Mouse (Mus musculus) myocyte (in vitro differentiated cells): ENCODE results near the gene Ldlrad3. TPM values are rescaled to one million over a fixed set of nuclear protein-coding genes. Genes with fewer than 3 reads are reported as not detected.
A peak's percentile ranks its signal among the peaks of the same experiment; 100 is the strongest.

Experiments
- H3K27me3 ChIP-seq: one replicate; pipeline ENCODE4 v1.6.1; 2011; ENCODE audit not compliant: control insufficient read depth, insufficient read depth, insufficient read length
- H3K36me3 ChIP-seq: one replicate; pipeline ENCODE4 v1.6.1; 2011; ENCODE audit not compliant: control insufficient read depth, insufficient read depth
- H3K4me2 ChIP-seq: one replicate; pipeline ENCODE4 v1.6.1; 2011; ENCODE audit warnings: low read depth, control low read depth
- H3K4me3 ChIP-seq: one replicate; pipeline ENCODE4 v1.5.1; 2011; ENCODE audit warnings: mild to moderate bottlenecking, control low read depth, moderate library complexity
- H3K79me2 ChIP-seq: one replicate; pipeline ENCODE4 v1.6.1; 2011; ENCODE audit not compliant: control insufficient read depth, insufficient read depth
- H3ac ChIP-seq: one replicate; pipeline ENCODE4 v1.6.1; 2011; ENCODE audit not compliant: control insufficient read depth, insufficient read length
- CEBPB ChIP-seq: IDR thresholded peaks from 2 replicates; pipeline ENCODE4 v1.6.1; 2011; ENCODE audit warnings: mild to moderate bottlenecking, moderate library complexity; ENCODE audit not compliant: poor library complexity, insufficient read depth, severe bottlenecking
- E2F4 ChIP-seq: IDR thresholded peaks from one replicate; pipeline ENCODE4 v1.6.1; 2011; ENCODE audit warnings: mild to moderate bottlenecking, control low read depth, moderate library complexity; ENCODE audit not compliant: insufficient read depth
- MAX ChIP-seq: IDR thresholded peaks from one replicate; pipeline ENCODE4 v1.6.1; 2011; ENCODE audit warnings: low read depth, mild to moderate bottlenecking, control low read depth
- MYOD1 ChIP-seq, 3 experiments: IDR thresholded peaks; one replicate each; pipeline ENCODE4 v1.6.1; 2011; ENCODE audit warnings: control low read depth in 2 of 3, low read depth in 2 of 3, mild to moderate bottlenecking in 2 of 3, moderate library complexity in 1 of 3; ENCODE audit not compliant: insufficient read length in 2 of 3, control insufficient read depth in 1 of 3
- MYOG ChIP-seq, 3 experiments: IDR thresholded peaks; one replicate each; pipeline ENCODE4 v1.6.1; 2011; ENCODE audit warnings: control low read depth in 2 of 3, low read depth in 2 of 3, mild to moderate bottlenecking in 2 of 3; ENCODE audit not compliant: insufficient read length in 2 of 3, control insufficient read depth in 1 of 3, insufficient read depth in 1 of 3
- POLR2A ChIP-seq: IDR thresholded peaks from one replicate; pipeline ENCODE4 v1.6.1; 2011; ENCODE audit warnings: low read depth, mild to moderate bottlenecking, control low read depth, moderate library complexity; ENCODE audit not compliant: insufficient read length
- POLR2AphosphoS2 ChIP-seq: IDR thresholded peaks from one replicate; pipeline ENCODE4 v1.6.1; 2011; ENCODE audit warnings: low read depth, control low read depth; ENCODE audit not compliant: insufficient read length
- REST ChIP-seq: IDR thresholded peaks from one replicate; pipeline ENCODE4 v1.6.1; 2011; ENCODE audit warnings: mild to moderate bottlenecking, control low read depth, moderate library complexity; ENCODE audit not compliant: insufficient read depth, insufficient read length
- SRF ChIP-seq: IDR thresholded peaks from one replicate; pipeline ENCODE4 v1.6.1; 2011; ENCODE audit warnings: low read depth; ENCODE audit not compliant: control insufficient read depth, insufficient read length
- TCF12 ChIP-seq: IDR thresholded peaks from one replicate; pipeline ENCODE4 v1.6.1; 2011; ENCODE audit warnings: mild to moderate bottlenecking, control low read depth; ENCODE audit not compliant: poor library complexity, insufficient read depth, severe bottlenecking
- TCF3 ChIP-seq: IDR thresholded peaks from one replicate; pipeline ENCODE4 v1.6.1; 2011; ENCODE audit warnings: low read depth, control low read depth; ENCODE audit not compliant: insufficient read length
- USF1 ChIP-seq: IDR thresholded peaks from one replicate; pipeline ENCODE4 v1.6.1; 2011; ENCODE audit warnings: low read depth, mild to moderate bottlenecking, control low read depth, moderate library complexity
- polyA plus RNA-seq: library from polyadenylated mRNA; unstranded; fragments of >200 nt; fragmentation: generic; extraction: Trizol; gene quantifications from one replicate; pipeline ENCODE4 v1.2.1, GENCODE M21; 2012; ENCODE audit warnings: missing spikeins

Ldlrad3 gene
- polyA plus RNA-seq, 1 experiment = 32.1 TPM

- Histone ChIP-seq H3ac (no peak overlapping the region), H3K4me2 (no peak overlapping the region), H3K79me2 (peaks cover 91% of the 10 kb centered on the region), H3K36me3 (peaks cover 9% of the 10 kb centered on the region), H3K27me3 (no peaks in the 10 kb centered on the region), H3K4me3 (no peak overlapping the region)
- TF ChIP-seq MAX = no peak
These were observed 50.0 kb downstream of the Ldlrad3 start for GRCm38 (mm10) chr2:102136184-102136583.

DNA sequence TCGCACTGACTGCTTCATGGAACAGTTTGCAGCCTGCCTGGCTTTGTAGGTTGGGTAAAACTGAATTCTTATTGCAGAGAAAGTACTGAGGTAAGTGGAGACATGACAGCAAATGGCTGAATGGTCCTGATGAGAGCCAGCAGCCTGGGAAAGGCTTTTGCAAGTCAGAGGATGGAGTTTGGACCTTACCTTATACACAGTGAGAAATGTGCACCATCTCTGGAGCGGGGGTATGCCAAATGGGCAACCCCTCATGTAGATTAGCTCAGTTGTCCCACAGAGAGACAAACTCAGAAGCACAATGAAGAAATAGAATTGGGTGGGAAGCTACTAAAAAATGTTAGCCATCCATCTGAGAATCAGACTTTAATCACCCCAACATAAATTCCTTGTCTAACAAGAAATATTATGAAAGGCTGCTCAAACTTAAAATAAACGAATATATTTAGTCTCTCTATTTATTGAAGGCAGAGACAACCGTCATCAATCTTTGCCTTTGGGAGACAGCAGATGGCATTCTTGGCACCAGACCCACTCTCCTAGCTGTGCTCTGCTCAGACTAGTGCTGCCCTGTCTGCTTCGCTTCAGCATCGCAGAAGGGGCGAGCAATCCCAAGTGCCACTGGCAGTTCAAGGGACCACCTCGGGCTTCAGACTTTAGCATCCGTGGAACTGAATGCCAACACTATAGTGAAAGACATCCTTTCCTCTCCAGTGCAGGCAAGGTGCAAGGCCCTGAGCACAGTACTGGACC, 51.5 kb downstream of the Ldlrad3 start:
- no peak overlapping the region for H3K4me2 ChIP-seq
- TF ChIP-seq MYOD1 (IDR thresholded peaks at IDR 0.05; ENCODE audit: control insufficient read depth in 1 of 3, insufficient read length in 2 of 3, low read depth in 2 of 3) = peak in 1 of 3 experiments; percentile 57
- TF ChIP-seq POLR2AphosphoS2 = no peak
- TF ChIP-seq POLR2A = no peak
- TF ChIP-seq MYOG (IDR thresholded peaks at IDR 0.05; ENCODE audit: control insufficient read depth in 1 of 3, insufficient read depth in 1 of 3, insufficient read length in 2 of 3, low read depth in 2 of 3) = peak in 1 of 3 experiments; percentile 44
- TF ChIP-seq E2F4 = no peak
- no peak for TF ChIP-seq TCF3

GRCm38 (mm10) chr2:102132945-102133558, 53.1 kb downstream of the Ldlrad3 start:
- TF ChIP-seq TCF3 (no peak), POLR2AphosphoS2 (no peak), MAX (no peak), CEBPB (no peak), SRF (no peak)
- no peak overlapping the region for H3K4me3 ChIP-seq
- H3K27me3 ChIP-seq = no peaks in the 10 kb centered on the region
- no peak overlapping the region for H3ac ChIP-seq
- peaks cover 82% of the 10 kb centered on the region for H3K79me2 ChIP-seq
- no peak overlapping the region for H3K4me2 ChIP-seq
- peaks cover 3% of the 10 kb centered on the region for H3K36me3 ChIP-seq

More for the DNA sequence above, 51.5 kb downstream of the Ldlrad3 start:
- Histone ChIP-seq H3ac (no peak overlapping the region), H3K79me2 (peaks cover 83% of the 10 kb centered on the region), H3K27me3 (no peaks in the 10 kb centered on the region), H3K36me3 (peaks cover 9% of the 10 kb centered on the region), H3K4me3 (no peak overlapping the region)

- Histone ChIP-seq H3K4me3 (no peak overlapping the region), H3ac (no peak overlapping the region), H3K27me3 (no peaks in the 10 kb centered on the region), H3K36me3 (no peaks in the 10 kb centered on the region), H3K4me2 (no peak overlapping the region), H3K79me2 (peaks cover 79% of the 10 kb centered on the region)
- TF ChIP-seq POLR2AphosphoS2 (no peak), TCF12 (no peak), SRF (no peak), CEBPB (no peak), TCF3 (no peak), MYOD1 (IDR thresholded peaks at IDR 0.05; ENCODE audit: control insufficient read depth in 1 of 3, insufficient read length in 2 of 3, low read depth in 2 of 3) (no peak)
These were observed 55.9 kb downstream of the Ldlrad3 start for GRCm38 (mm10) chr2:102130198-102130845.

- Histone ChIP-seq H3K36me3 (no peaks in the 10 kb centered on the region), H3K79me2 (peaks cover 84% of the 10 kb centered on the region), H3ac (no peak overlapping the region), H3K27me3 (no peaks in the 10 kb centered on the region), H3K4me3 (no peak overlapping the region), H3K4me2 (no peak overlapping the region)
- TF ChIP-seq SRF (no peak), MYOD1 (IDR thresholded peaks at IDR 0.05; ENCODE audit: control insufficient read depth in 1 of 3, insufficient read length in 2 of 3, low read depth in 2 of 3) (no peak), REST (no peak), TCF3 (no peak), TCF12 (no peak), POLR2A (no peak), E2F4 (no peak), MAX (no peak), CEBPB (no peak), USF1 (no peak), MYOG (IDR thresholded peaks at IDR 0.05; ENCODE audit: control insufficient read depth in 1 of 3, insufficient read depth in 1 of 3, insufficient read length in 2 of 3, low read depth in 2 of 3) (no peak), POLR2AphosphoS2 (no peak)
These were observed 57.0 kb downstream of the Ldlrad3 start for GRCm38 (mm10) chr2:102129235-102129634.
